Mouse (Mus musculus) 3134 (cell line): ENCODE measurements around the gene Card6.

Experiments
- DNase-seq: peaks from one replicate; pipeline ENCODE4 v3.0.0-alpha.2; 2011; ENCODE audit warnings: low spot score; ENCODE audit not compliant: insufficient read length; ENCODE audit errors: extremely low read depth

Gene Card6

GRCm38 (mm10) chr15:5107686-5108654 is at the start of gene Card6:
TSS of gene Card6 (minus strand) at chr15:5108539.
- DNase-seq, result peak; percentile 45

GRCm38 (mm10) chr15:5157386-5157785 is 49.0 kb upstream of the Card6 start:
- DNase-seq, result no peak

GRCm38 (mm10) chr15:5156355-5156754 is 48.0 kb upstream of the Card6 start:
- DNase-seq, result no peak

- no peak for DNase-seq
Observed at GRCm38 (mm10) chr15:5155093-5155492, 46.8 kb upstream of the Card6 start.

GRCm38 (mm10) chr15:5154621-5155020 is 46.3 kb upstream of the Card6 start:
- DNase-seq, result no peak

GRCm38 (mm10) chr15:5152171-5152570 is 43.8 kb upstream of the Card6 start:
- DNase-seq, result no peak

GRCm38 (mm10) chr15:5149187-5149586 is 40.8 kb upstream of the Card6 start:
- DNase-seq, result no peak

GRCm38 (mm10) chr15:5145196-5145945 is 37.0 kb upstream of the Card6 start:
- peak; percentile 48 for DNase-seq

- DNase-seq, result peak; percentile 80
Observed at GRCm38 (mm10) chr15:5144021-5144778, 35.9 kb upstream of the Card6 start.

- peak; percentile 78 for DNase-seq
Observed at GRCm38 (mm10) chr15:5143361-5144020, 35.2 kb upstream of the Card6 start, which contains the start of gene Prkaa1. TSS of gene Prkaa1 (plus strand) at chr15:5143861.

- no peak for DNase-seq
Observed at GRCm38 (mm10) chr15:5142714-5143113, 34.4 kb upstream of the Card6 start.

- DNase-seq, result no peak
Observed at GRCm38 (mm10) chr15:5142047-5142446, 33.7 kb upstream of the Card6 start.

GRCm38 (mm10) chr15:5140357-5140756 is 32.0 kb upstream of the Card6 start:
- DNase-seq, result no peak

- DNase-seq, result no peak
Observed at GRCm38 (mm10) chr15:5139863-5140262, 31.5 kb upstream of the Card6 start.

GRCm38 (mm10) chr15:5139366-5139765 is 31.0 kb upstream of the Card6 start:
- no peak for DNase-seq

- DNase-seq, result no peak
Observed at GRCm38 (mm10) chr15:5138021-5138856, 29.9 kb upstream of the Card6 start.

- no peak for DNase-seq
Observed at GRCm38 (mm10) chr15:5134945-5135483, 26.7 kb upstream of the Card6 start.

GRCm38 (mm10) chr15:5134179-5134578 is 25.8 kb upstream of the Card6 start:
- no peak for DNase-seq

- no peak for DNase-seq
Observed at GRCm38 (mm10) chr15:5133301-5133700, 25.0 kb upstream of the Card6 start.
